Mouse (Mus musculus) lung, postnatal 10 days (tissue): ENCODE data around the gene Fam227a.
A peak's percentile ranks its signal among the peaks of the same experiment; 100 is the strongest.

Experiments used
- DNase-seq: peaks from one replicate; pipeline ENCODE4 v3.0.0; 2021

Gene Fam227a

DNA sequence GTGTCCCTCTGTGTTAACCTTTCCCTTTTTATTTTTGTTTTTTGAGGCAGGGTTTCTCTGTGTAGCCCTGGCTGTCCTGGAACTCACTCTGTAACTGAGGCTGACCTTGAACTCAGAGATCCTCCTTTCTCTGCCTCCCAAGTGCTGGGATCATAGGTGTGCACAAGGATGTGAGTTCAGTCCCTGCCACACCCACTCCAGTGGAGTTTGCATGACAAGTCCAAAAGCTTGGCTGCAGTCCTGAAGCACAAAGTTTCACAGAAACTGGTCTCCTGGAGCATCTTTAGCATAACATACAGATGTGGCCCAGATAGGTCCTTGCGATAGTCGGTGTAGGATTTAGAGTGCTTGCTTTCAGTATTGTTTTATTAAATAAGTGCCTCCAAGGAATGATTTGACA lies 49.5 kb downstream of the Fam227a start:
- no peak for DNase-seq

DNA sequence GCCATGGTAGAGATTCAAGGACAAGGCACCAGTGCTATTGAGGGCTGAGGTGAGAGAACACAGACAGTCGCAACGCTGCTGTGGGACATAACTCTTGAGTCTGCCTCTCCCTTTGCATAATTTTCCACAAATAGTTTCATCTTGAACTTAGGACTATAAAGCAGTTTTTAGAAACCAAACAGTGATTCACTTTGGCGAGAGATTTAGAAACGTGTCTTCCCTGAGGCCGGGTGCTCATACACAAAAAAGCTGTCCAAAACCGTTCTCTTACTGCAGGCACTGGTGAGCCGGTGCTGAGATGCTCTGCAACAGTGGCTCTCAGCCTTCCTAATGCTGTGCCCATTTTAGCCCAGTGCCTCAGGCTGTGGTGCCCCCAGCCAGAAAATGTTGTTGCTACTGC lies 50.5 kb downstream of the Fam227a start:
- no peak for DNase-seq

DNA sequence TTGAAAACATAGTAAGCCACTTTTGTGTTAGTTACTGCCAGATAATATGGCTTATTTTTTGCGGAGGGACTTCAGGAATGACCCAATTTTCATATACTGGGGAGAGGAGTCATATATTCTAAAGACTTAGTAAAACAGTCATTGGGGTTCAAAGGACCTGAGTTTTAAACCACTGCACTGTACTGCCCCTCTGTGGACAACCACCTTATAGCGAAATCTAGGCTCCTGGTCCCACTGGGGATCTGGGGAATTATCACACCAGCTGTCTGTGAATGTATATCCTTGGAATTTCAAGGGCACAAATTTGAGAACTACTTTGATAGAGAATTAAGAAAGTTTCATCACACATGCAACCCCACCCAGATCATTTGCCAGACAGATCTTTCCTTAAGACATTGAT lies 51.0 kb downstream of the Fam227a start:
- peak; percentile 38 for DNase-seq

GRCm38 (mm10) chr15:79606161-79606560 lies 52.6 kb downstream of the Fam227a start:
- DNase-seq: no peak

DNA sequence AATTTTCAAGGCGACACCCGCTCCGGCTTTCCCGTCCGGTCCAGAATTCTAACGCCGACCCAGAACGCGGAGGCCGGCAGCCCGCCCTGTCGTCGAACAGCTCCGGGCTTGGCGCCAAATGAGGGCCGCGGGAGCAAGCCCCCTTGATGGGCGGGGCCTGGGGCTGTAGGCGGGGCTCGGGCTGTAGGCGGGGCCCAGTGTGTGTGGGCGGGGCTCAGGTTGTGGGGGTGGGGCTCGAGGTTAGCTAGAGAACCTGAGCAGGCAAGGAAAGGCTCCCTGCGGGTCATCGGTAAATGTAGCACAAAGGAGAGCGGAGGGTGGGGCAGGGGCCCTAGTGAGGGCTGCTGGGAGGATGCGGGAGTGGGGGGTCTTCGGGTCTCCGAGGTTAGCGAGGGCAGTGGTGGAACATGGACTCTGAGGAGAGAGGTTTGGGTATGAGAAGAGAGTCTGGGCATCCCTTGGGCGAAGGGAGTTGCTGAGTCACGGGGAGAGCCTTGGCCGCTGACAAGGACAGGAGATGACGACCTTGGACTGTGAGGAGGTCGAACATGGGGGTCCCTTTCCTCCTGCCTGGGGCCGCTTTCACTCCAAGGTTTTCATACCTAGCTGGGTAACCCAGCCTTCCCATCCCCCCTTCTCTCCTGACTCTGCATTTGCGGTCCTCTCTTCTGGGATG lies 53.6 kb downstream of the Fam227a start, which contains the start of gene Dmc1:
Dmc1 (minus strand) TSS at position 120 of the 676 bp plus-strand sequence.
- DNase-seq: peak; percentile 67

DNA sequence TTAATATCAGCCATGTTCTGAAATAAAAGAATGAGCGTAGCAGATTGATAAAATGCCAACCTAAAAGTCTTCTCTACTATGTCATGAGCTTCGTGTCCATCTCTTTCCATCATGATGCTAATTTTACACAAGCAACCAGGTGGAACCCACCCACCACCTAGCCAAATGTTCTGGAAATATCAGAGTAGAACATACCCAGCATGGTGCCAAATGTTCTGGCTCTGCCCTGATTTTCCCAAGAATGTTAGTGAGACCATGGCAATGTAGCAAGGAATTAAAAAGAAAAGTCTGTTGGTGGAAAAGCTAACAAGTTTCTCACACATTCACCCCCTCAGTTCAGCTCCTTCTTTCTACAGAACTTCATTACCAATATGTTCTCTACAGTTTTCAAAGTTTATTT lies 58.6 kb downstream of the Fam227a start:
- DNase-seq: no peak

GRCm38 (mm10) chr15:79598715-79599114 lies 60.0 kb downstream of the Fam227a start:
- DNase-seq: no peak

GRCm38 (mm10) chr15:79581581-79581980 lies 77.2 kb downstream of the Fam227a start:
- no peak for DNase-seq

DNA sequence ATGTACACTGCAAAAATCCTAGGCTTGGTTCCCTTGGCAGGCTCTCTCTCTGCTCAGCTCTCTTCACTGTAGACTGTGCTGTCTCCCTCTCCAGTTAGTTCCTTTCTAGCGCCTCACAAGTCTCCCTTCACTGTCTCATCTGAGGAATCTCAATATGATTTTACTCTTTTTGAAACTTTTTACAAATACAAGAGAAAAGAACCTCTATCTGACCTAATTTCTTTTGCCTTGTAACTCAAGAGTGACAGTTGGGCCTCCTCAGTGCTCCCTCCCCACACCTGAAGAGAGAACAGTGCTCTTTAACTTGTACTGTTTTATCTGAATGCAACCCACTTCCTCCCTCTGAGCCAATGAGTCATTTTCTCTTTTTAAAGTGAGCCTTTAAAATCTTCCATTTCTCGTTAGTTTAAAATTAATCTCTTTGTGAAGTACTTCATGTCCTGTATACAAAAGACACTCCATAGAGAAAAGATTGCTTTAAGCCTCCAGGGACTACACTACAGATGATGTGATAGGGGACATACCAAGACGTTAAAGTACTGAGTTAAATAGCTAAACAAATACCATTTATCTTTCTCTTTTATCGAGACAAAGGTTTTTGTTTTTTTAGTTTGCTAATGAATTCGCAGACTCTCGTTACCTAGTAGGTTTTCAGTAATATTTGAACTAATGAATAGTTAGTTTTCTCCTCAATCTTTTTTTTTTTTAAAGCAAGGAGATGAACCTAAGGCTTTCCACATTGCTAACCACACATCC lies 80.9 kb downstream of the Fam227a start:
- no peak for DNase-seq

DNA sequence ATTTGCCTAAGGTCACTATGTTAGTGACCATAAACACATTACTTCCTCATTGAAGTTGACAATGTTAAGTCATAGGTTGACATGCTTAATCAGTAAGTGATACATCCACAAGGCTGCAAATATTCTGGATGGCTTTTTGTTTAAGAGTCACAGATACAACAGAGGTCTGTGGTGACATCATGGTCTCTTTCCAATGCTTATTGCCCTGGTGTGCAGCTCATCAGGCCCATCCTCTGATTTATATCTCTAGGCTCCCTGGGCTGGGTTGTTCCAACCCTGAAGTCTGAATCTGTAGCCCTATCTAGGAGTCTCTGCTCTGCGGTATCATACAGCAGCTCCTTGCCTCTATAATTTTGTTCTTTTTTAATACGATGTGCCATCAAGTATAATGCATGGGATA lies 81.8 kb downstream of the Fam227a start:
- no peak for DNase-seq

- no peak for DNase-seq
These were observed 83.1 kb downstream of the Fam227a start for GRCm38 (mm10) chr15:79575543-79576222.

- DNase-seq: no peak
These were observed 96.3 kb downstream of the Fam227a start for GRCm38 (mm10) chr15:79562417-79562816.

GRCm38 (mm10) chr15:79559649-79560048 lies 99.1 kb downstream of the Fam227a start:
- DNase-seq: no peak
